Mouse (Mus musculus): ENCODE measurements around the gene BC048671. TPM values are rescaled to one million over a fixed set of nuclear protein-coding genes. Genes with fewer than 3 reads are reported as not detected.

BC048671 gene
- not detected for polyA plus RNA-seq (2017; shearing (Covaris generic))

DNA sequence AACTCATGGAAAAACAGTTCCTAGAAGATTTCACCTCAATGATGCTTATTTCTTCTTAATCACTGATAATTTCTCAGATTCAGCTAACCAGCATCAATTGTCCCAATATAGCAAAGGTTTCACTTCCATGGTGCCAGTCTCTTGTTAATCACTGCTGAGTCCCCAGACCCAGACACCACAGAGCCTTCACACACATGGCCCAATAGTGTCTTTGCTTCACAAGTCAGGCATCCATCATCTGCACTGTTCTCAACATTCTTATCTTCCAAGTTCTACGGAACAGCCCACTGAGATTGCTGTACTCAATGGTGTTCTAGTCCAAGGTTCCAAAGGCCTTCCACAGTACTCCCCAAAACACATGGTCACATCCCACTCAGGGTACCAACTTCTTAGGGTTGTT, at the start of gene BC048671:
Gene BC048671, plus strand, starts transcription at position 301 of the 400 bp plus-strand sequence.
- no peak for ATAC-seq

DNA sequence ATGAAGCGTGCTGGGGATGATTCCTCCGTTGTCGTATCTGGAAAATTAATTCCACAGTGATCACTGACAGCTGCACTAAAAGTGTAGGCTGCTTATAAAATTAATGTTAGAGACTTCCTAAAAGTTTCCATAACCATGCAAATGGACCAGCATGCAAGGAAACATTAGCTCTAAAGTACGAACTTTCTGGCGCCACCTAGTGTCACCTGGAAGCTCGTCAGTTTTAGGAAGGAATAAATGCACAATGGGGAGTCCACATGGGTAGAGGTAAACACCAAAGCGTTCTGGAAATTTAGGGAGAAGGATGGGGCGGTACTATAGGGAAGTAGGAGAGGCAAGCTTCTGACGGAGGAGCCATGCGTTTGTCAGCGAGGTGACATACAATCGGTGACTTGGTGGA, 12.8 kb upstream of the BC048671 start:
- ATAC-seq, result no peak

DNA sequence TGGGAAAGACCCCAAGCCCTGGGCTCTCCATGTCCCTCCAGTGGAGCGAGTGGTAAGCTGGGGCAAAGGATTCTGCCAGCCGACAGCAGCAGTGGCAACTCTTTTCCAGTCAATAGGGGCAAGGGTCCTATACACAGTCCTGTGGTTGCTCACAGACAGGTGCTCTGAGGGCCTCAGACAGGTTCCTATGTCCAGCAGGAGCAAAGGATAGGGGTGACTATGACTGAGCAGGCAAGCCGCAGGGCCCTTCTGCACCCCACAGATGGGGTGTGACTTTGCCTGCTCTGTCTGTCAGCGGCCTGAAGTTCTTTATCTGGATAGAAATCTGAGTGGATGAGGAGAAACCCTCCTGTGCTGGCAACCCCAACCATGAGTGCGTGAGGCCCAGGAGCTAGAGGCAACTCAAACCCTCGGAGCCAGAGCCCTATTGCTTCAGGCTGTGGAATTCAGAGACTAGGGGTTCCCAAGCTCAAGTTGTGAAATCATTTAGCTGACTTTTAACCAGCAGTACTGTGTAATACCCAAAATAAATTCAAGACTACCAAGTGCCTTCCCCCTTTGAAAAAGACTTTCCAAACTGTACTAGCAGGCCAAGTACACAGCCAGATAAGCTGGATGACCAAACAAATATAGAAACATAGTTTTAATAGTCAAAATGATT, 5.4 kb downstream of the BC048671 start:
- ATAC-seq, result no peak

DNA sequence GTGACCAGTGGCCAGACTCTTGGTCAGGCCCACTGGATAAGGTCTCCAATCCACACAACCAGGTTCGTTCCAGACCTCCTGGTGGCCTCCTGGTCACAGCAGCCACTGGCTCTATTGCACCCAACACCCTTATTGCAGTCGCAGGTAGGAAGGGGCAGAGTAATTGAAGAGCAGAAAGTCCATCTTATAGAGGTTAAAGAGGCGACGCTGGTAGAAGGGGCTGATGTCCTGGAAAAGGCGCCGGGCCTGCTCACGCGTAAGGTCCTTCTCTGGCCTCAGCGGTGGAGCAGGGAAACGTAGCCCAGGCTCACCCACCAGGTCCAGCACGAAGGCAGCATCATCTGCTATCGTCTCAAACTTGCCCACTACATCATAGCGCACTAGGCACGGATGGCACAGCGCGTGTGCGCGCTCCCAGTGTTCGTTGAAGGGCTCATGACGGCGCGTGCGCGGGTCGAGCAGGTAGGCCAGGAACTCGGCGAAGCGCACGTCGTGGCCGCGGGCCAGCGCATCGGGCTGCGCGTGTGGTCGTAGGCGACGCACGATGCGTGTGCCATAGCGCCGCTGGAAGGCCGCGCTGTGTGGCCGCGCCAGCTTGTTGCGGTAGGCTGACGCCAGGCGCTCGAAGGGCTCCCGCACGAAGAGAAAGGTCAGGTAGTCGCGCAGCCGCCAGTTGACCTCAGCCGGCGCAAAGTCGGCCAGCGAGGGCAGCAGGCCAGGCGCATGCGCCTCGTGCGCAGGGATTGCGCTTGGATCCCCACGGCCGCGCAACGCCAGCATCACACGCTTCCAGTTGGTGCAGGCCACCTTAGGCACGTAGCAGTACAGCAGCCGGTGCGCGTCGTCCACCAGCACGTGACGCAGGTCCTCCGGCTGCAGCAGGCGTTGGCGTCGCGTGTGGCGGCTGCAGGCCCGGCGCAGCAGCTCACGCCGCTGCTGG, 8.1 kb downstream of the BC048671 start:
- ATAC-seq, result no peak

DNA sequence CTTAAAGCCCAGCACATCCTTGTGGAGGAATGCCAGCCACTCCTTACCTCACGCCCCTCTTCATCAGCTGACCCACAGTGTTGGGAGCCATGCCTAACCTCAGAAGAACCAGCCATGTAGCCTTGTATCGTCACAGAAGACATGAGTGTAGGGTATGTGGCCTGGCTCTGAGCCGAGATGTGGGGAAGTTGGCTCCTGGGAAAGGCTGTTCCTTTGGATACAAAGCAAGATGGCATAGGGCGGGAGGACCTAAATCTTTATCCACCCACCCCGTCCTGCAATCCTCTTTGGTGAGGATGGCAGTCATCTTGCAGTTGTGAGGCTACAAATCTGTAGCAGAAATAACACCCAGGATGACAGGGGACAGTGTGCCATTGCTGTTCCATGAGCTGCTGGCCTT, 14.9 kb downstream of the BC048671 start:
- ATAC-seq, result no peak

DNA sequence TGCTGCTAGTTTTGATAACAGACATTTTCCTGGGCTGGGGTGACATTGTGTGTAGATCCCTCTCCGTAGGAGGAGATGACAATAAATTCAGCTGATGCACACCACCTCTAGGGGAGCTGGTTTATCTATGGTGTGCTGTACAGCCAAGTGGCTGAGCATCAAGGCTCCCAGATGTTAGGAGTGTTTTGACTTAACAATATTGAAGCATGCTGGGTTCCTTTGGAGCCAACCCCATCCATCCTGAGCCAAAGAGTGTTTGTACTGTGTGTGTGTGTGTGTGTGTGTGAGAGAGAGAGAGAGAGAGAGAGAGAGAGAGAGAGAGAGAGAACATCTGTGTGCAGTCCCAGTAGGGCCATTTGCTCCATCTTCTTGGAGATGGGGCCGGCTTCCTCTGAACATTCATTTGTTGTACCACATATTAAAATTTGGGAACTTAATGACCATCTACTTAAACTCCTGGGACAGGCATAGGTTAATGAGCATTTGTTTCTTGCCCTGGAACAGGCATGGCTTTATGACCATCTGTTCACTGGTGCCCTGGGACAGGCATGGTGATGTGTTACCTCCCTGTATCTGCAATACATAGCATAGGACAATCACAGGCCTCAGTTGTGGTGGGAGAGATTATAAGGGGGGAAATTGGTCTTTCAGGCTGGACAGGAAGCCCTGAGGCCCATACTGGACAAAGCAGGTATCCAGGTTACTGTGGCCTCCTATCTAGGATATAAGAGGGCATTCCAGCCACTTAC, 16.7 kb downstream of the BC048671 start:
- ATAC-seq, result no peak

DNA sequence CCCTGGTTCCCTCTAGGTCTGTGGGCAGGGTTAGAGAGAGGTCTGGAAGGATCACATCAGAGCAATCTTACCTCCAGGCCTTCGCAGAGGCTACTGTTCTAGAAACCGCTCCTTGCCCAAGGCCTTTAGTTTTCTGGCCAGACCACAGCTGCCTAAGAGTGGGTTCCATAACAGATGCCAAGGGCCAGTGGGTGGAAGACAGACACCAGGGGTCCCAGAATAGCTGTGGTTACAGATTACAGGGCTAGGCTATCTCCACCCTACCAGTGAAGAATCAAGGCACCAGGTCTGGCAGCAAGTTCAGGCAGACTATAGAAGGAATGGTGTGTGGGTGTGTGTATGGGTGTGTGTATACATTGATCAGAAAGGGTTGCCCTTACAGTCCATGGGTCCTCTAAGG, 18.0 kb downstream of the BC048671 start:
- no peak for ATAC-seq

DNA sequence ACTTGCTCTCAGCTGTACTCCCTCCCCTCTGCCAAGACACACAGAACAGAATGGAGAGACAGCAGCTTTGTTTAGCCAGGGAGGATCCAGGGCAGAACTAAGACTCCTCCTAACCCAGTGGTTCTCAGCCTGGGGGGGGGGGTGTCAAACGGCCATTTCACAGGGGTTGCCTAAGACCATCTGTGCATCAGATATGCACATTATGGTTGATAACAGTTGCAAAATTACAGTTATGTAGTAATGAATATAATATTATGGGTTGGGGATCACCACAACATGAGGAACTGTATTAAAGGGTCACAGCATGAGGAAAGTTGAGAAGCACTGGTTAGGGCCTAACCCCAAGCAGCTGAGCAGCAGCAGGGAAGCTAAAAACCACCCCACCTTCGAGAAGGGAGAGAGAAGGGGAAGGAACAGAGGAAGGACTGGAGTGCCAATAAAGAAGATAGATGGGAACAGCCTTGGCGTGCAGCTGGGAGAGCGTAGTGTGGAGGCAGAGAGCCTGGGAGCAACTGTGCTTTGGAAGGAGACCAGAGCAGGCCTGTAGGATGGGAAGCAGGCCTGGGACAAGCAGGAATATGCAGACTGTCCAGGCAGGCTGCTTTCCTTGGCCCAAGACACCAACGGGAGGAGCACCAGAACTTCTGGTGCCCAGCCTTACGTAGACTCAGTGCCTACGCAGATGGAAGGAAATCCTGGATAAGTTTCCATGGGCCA, 18.6 kb downstream of the BC048671 start:
- ATAC-seq, result no peak

DNA sequence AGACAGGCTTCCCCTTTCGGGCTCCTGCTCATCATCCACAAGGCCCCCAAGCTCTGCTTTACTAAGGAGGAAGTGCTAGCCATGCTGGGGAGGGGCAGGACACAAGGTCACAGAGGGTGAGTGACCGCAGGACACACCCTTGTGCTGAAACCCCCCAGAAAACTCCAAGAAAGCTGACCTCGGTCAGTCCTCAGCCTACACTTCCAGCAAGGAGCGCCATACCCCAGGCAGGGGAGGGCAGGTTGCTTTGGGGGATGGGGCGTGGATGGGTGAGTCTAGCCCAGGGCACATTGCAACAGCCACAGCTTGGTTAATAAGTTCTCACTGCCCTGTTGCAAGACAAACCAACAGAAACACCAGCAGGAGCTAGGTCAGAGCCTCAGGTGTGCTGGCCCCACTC, 19.4 kb downstream of the BC048671 start:
- no peak for ATAC-seq

DNA sequence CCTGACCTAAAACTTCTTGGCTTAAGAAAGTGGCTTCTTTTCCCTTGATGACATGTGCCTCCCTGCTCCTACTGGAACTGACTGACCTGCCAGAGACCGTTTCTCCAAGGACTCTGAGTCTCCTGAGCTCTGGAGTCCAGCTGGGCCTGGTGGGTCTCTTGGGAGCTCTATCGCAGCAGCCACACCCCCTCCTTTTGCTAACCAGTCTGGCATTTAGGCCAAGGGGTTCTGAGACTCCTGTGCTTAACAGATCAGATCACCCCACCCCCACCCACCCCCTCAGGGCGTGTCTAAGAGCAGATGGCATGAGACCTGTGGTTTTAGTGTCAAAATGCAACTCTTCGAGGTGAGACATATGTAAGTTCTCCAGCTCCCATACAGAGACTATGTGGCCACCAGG, 20.8 kb downstream of the BC048671 start:
- ATAC-seq, result no peak

DNA sequence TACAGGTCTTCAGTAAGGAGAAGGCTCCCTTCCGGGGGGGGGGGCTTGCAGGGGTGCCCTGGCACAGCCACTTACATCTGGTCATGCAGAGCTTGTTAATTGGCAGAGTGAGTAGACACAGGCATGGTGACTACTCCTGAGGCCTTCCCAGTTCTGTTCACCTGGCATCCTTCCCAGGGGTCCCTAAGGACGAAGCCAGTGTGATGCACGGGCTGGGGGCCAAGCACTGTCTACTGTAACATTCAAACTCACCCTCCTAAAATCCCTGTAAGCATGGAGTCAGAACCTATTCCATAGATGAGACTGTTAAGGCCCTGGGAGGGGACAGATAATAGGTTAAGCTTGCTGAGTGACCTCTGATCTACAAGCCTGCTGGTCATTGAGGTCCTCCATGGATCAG, 23.0 kb downstream of the BC048671 start:
- no peak for ATAC-seq

DNA sequence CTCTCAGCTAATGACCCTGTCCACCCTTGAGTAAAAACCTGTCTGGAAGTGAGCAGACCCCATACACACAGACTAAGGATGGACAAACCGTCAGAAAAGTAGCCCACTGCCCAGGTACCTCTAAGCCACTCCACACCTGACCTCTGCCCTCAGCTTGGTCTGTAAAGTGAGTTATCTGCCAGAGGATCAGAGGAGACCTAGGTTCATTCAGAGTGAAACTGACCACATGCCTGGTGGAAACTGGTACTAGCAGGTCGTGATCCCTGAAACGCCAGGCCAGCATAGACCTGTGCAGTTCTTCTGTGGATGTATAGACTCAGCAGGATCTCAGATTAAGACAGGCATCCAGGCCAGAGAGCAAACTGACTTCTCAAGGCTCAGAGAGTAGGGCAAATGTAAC, 23.4 kb downstream of the BC048671 start:
- ATAC-seq, result no peak

DNA sequence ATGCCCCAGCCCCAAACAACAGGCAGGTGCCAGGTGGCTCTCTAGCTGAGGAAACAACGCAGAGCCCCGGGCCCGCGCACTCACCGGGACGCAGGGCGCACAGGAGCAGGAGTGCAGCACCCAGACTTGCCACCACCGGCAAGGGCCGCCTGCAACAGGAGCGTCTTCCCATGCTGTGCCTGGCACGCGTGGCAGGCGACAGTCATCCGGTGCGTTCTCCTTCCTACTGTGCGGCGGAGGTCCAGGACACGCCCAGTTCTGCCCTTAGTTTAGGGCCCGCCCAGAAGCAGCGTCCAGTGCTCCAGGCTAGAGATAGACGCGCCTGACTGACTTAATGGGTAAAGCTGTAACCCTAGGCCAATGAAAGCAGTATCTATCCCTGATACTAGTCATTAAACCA, 24.0 kb downstream of the BC048671 start, which contains the start of gene Chst13:
Gene Chst13, minus strand, starts transcription at position 195 of the 400 bp plus-strand sequence.
- ATAC-seq, result no peak

DNA sequence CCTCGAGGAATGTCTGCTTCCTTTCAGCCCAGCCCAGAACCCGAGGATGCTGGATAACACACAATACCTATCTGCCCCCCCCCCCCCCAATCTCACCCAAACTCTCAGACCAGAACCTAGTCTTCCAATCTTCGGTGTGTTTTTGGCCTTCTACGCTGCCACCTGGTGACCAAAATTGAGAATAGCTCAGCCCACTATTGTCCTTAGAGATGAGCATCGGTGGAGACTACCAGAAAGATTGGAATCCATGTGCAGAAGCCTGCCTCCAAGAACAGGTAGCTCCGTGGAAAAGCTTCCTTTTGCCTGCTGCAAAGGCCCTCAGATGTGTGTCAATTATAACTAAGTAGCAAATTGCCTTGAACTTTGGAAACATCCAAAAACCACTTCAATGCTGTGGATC, 26.7 kb downstream of the BC048671 start:
- ATAC-seq, result no peak

DNA sequence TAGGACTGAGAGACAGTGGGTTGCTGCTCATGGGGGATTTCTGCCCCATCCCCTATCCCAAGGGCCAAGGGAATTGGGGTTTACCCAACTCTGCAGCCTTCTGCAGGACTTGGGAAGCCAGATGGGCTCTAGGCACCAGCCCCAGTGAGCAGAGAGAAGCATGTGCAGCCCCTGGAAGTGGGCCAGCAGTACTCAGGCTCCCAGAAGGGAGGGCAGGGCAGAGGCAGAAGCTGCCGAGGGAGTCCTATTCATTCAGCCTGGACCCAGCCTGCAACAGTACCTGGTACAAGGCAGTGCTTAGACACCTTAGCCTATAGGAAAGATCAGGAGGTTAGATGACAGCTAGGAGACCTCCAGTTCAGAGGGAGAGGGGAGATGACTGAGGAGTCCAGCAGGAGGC, 28.9 kb downstream of the BC048671 start:
- no peak for ATAC-seq

DNA sequence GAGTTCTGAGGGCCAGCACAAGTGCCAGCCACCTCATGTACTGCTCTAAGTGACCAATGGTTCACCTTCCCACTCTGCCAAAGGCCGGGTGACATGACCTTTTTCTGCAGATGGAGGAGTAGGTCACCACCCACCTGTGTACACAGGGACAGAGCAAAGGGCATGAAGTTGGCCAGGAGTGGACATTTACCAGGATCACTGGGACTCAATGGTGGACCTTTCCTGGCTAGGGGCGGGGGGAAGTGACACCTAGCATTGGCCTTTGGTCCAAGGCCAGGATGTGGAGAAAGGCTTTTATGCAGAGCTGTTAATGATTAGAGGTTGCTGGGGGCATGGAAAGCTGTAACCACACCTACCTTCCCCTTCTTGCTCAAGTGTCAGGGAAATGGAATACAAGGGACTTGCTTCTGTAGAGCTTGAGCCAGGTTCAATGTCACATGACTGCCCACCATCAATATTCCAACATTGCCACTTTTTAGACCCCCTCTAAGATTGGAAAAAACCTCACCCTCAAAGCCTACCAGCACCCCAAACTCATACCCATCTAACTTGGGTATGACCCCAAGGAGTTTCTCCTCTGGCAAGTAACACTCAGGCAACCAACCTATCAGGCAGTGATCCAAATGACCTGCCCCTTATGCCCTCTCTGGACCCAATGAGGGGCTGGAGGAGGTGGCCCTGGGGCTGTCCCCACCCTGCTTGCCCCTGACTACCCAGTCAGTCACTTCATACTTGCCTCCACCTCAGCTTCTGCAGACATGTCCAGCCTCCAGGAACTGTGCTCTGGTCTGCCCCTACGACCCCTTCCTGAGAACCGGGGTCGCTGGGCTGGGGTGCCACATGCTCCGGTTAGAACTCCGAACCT, 31.8 kb downstream of the BC048671 start, which contains the start of gene Uroc1:
Gene Uroc1, plus strand, starts transcription at position 724 of the 865 bp plus-strand sequence.
- ATAC-seq, result no peak

DNA sequence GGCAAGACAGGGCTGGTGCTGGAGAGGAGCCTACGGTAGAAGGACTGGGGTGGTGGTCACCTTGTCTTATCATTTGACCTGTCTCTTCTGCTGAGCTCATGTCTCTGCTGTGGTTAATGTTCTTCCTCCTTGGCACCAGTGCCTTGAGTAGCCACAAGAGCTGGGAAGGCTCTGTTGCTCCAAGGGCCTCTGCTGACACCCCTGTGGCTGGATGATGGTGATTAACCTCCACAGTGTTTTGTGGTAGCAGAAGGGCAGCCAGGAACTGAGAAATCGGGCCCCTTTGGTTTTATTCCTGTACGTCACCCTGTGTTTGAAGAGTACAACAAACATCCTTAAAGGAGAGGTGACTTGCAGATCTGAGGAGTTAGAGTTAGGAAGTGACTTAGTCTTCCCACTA, 33.2 kb downstream of the BC048671 start:
- no peak for ATAC-seq

DNA sequence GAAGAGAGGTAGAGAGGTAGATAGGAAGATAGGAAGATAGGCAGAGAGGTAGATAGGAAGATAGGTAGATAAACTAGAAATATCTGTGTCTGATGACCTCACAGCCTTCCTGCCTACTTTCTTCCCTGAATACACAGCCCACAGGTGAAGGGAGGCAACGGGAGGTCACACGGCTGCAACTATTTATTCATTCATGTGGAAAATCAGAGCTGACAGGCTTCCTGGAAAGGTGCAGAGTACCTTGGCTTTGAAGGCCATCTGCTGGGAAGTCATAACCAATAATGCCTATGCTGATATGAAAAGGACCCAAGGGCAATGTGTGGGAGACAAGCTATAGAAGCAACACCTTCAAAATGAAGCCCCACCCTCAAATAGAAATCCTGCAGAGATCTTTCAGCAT, 41.3 kb downstream of the BC048671 start:
- no peak for ATAC-seq

DNA sequence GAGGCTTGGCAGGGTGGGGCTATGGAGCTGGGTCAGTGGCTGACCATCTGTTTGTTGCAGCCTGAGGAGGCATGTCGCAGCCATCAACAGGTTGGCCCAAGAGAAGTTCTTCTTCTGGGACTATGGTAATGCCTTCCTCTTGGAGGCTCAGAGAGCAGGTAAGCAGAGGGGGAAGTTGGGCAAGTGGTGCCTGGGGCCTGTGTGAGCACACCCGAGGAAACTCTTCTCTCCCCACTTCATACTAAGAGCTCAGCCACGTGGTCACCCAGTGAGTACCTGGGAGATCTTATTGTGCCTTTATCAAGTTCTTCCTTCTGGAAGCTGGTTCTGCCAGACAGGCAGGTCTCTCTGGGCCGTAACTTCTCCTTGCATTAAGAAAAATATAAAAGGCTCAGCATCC, 46.2 kb downstream of the BC048671 start:
- ATAC-seq, result no peak

DNA sequence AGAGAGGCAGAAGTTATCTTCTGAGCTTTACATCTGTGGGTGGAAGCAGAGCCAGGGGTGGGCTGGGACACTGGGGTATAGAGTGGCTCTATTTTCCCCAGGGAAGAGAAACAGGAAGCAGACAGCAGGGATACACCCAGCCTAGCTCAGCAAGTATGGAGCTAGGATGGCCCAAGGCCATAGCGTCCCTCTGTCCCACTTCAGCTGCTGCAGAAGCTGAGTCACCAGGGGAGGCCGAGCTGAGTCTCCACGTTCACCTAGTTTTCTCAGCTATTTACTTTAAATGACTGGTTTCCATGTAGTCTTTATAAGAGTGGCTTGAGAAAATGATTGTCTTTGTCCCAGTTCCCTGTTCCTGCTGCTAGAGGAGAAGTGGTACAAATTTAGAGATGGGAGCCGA, 47.5 kb downstream of the BC048671 start:
- no peak for ATAC-seq

DNA sequence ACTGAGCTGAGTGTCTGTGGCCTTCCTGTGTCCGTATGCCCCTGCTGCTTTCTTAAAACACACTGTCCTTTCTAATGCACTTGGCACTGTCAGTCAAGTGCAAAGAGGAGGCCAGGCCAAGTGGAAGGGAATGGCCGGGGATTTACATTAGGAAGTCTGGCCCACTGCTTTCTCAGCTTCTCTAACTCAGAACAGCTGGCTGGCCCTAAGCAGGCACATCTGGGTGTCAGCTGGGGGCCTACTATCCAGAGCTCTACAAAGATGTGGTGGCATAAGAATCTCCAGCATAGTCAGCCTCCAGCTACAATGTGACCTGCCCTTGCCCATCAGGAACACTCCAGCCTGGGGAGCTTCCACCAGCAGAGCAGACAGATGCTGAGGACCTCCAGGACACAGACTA, 49.0 kb downstream of the BC048671 start:
- no peak for ATAC-seq
